Mouse (Mus musculus): Measurements from ENCODE around the gene Npc1l1. TPM values are rescaled to one million over a fixed set of nuclear protein-coding genes. Genes with fewer than 3 reads are reported as not detected.

Npc1l1 gene
- polyA plus RNA-seq, 1 experiment from 2014 or later = not detected

Other genes with a start within 250 kb of the Npc1l1 start
- gene Camk2b, start 163.8 kb downstream of the Npc1l1 start, polyA plus RNA-seq (2015; fragmentation: Nextera tagmentation; extraction: Ambion mirVana) = 138 and 140 TPM in 2 replicates
- gene A730071L15Rik, start 30.1 kb downstream of the Npc1l1 start, polyA plus RNA-seq (2015; fragmentation: Nextera tagmentation; extraction: Ambion mirVana) = 0.71 and 0.81 TPM in 2 replicates
- 71.5 and 71.9 TPM in 2 replicates for gene Nudcd3, start 29.7 kb downstream of the Npc1l1 start, polyA plus RNA-seq (2015; fragmentation: Nextera tagmentation; extraction: Ambion mirVana)
- 69.5 and 71.3 TPM in 2 replicates for gene Ddx56, start 37.6 kb upstream of the Npc1l1 start, polyA plus RNA-seq (2015; fragmentation: Nextera tagmentation; extraction: Ambion mirVana)
- gene Tmed4, start 44.7 kb upstream of the Npc1l1 start, polyA plus RNA-seq (2015; fragmentation: Nextera tagmentation; extraction: Ambion mirVana) = 111 and 119 TPM in 2 replicates
- 142 and 153 TPM in 2 replicates for gene Ogdh, start 61.5 kb upstream of the Npc1l1 start, polyA plus RNA-seq (2015; fragmentation: Nextera tagmentation; extraction: Ambion mirVana)
- gene Zmiz2, start 158.9 kb upstream of the Npc1l1 start, polyA plus RNA-seq (2015; fragmentation: Nextera tagmentation; extraction: Ambion mirVana) = 29.1 and 29.6 TPM in 2 replicates
- gene Ppia, start 185.3 kb upstream of the Npc1l1 start, polyA plus RNA-seq (2015; fragmentation: Nextera tagmentation; extraction: Ambion mirVana) = 4,094 and 4,423 TPM in 2 replicates
- gene H2afv, start 214.3 kb upstream of the Npc1l1 start, polyA plus RNA-seq (2015; fragmentation: Nextera tagmentation; extraction: Ambion mirVana) = 223 and 239 TPM in 2 replicates
- gene Purb, start 245.8 kb upstream of the Npc1l1 start, polyA plus RNA-seq (2015; fragmentation: Nextera tagmentation; extraction: Ambion mirVana) = 11.2 and 11.5 TPM in 2 replicates

Measured in hindbrain, embryonic 16.5 days (tissue).